Mouse (Mus musculus) liver, embryonic 15.5 days (tissue): ENCODE results near the gene Slc34a3. TPM values are rescaled to one million over a fixed set of nuclear protein-coding genes. Genes with fewer than 3 reads are reported as not detected.
A peak's percentile ranks its signal among the peaks of the same experiment; 100 is the strongest.

Experiments
- ATAC-seq: fragments of 200-750 bp; cut with Nextera tagmentation; 2 replicates; pipeline ENCODE4 v1.8.0; 2017; ENCODE audit warnings: moderate number of reproducible peaks, mild to moderate bottlenecking, moderate library complexity; ENCODE audit not compliant: insufficient read depth
- H3K27ac ChIP-seq: fragments of 300-500 bp; sonication (generic); replicated peaks from 2 replicates; pipeline ENCODE4 v1.5.1; 2015; ENCODE audit warnings: mild to moderate bottlenecking, inconsistent platforms
- H3K27me3 ChIP-seq: fragments of 300-500 bp; sonication (generic); 2 replicates; pipeline ENCODE4 v1.6.1; 2015; ENCODE audit warnings: mild to moderate bottlenecking, inconsistent platforms
- H3K36me3 ChIP-seq: fragments of 300-500 bp; sonication (generic); replicated peaks from 2 replicates; pipeline ENCODE4 v1.6.1; 2015; ENCODE audit warnings: moderate library complexity, mild to moderate bottlenecking, inconsistent platforms
- H3K4me1 ChIP-seq: fragments of 300-500 bp; sonication (generic); replicated peaks from 2 replicates; pipeline ENCODE4 v1.6.1; 2015; ENCODE audit warnings: inconsistent platforms
- H3K4me2 ChIP-seq: fragments of 300-500 bp; sonication (generic); 2 replicates; pipeline ENCODE4 v1.6.1; 2015; ENCODE audit warnings: moderate library complexity, mild to moderate bottlenecking, inconsistent platforms
- H3K4me3 ChIP-seq: fragments of 300-500 bp; sonication (generic); replicated peaks from 2 replicates; pipeline ENCODE4 v1.5.1; 2015; ENCODE audit warnings: mild to moderate bottlenecking, inconsistent platforms
- H3K9ac ChIP-seq: fragments of 300-500 bp; sonication (generic); 2 replicates; pipeline ENCODE4 v1.6.1; 2015; ENCODE audit warnings: moderate library complexity, mild to moderate bottlenecking, inconsistent platforms
- H3K9me3 ChIP-seq: fragments of 300-500 bp; sonication (generic); replicated peaks from 2 replicates; pipeline ENCODE4 v1.6.1; 2016; ENCODE audit warnings: inconsistent platforms
- WGBS: fragments of 180-500 bp; shearing (Covaris S2); methylation state at CpG from one replicate; pipeline ENCODE4 v1.1.7; 2015; ENCODE audit warnings: mixed read lengths; ENCODE audit not compliant: insufficient replicate concordance; 5-methylcytosine and 5-hydroxymethylcytosine counted together
- polyA plus RNA-seq: library from polyadenylated mRNA; unstranded; fragments of >200 nt; fragmentation: Nextera tagmentation; extraction: Ambion mirVana; gene quantifications from 2 replicates; pipeline ENCODE4 v1.2.1, GENCODE M21; 2015

Slc34a3 gene
- polyA plus RNA-seq, 1 experiment from 2014 or later: not detected

DNA sequence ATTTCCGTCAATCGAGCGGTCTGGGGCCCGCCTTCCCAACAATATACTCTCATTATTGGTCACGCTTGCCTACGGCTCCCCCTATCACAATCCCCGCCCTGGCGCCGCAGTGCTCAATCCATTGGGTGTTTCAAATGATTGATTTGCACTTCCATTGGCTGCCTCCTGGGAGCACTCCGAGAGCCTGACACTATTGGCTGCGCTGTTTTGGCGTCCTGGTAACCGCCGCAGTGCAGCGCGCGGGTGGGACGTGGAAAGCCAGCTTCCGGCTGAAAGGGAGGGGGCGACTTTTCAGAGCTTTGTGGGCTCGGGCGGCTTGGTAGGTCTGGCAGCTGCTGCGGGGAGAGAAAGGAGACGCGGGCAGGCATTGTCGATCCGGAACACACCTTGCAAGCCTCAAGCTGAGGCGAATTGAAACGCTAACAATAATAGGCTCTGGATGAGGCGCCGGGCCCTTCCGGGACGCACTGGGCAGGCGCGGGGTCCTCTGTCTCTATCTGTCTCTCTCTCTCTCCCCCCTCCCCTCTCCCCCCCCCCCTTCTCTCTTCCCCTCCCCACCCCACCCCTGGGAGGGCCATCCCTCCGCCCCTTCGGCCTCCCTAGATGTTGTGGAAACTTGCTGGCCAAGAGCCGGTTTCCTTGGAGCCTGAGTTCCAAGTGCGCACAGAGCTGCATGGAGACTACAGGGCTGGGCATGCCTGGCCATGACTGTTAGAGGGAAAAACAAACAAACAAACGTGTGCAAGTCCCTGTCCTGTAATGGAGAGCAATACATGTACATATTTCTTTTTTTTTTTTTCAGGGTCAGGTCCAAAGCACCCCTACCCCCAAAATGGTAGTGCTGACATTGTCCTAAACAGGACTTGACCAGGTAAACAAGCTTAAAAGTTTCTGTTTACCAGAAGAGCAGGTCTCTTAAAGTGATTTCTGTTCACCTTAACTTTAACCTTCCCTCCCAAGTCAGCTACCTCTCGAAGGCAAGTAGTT, 9.1 kb downstream of the Slc34a3 start:
- Histone ChIP-seq H3K4me1 (peaks cover 49% of the 10 kb centered on the region), H3K4me2 (peak overlapping the region; percentile 74), H3K27ac (peak overlapping the region; percentile 98), H3K4me3 (peak overlapping the region; percentile 86), H3K27me3 (peaks cover 1% of the 10 kb centered on the region; the same call in 1 of the 2 replicates), H3K9ac (peak overlapping the region; percentile 78), H3K9me3 (no peaks in the 10 kb centered on the region), H3K36me3 (peaks cover 27% of the 10 kb centered on the region)
- ATAC-seq: peak; percentile 91
- WGBS: 2% methylated on average over 41 of the region's 41 CpGs

DNA sequence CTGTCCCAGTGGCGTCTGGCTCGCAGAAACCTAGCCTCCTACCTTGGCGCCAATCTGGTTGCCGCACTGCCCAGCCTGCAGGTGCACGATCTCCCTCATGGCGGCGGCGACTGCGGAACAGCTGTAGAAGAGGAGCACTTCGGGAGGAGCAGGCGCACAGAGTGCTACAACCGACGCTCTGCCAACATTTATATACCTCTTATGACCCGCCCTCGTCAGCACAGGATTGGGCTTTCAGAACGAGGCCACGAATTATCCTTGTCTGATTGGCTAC, 9.7 kb downstream of the Slc34a3 start, which contains the start of gene Tubb4b:
Gene Tubb4b, minus strand, starts transcription at position 211 of the 274 bp plus-strand sequence.
- no peak for ATAC-seq
- under 1% methylated on average over 17 of the region's 17 CpGs for WGBS

DNA sequence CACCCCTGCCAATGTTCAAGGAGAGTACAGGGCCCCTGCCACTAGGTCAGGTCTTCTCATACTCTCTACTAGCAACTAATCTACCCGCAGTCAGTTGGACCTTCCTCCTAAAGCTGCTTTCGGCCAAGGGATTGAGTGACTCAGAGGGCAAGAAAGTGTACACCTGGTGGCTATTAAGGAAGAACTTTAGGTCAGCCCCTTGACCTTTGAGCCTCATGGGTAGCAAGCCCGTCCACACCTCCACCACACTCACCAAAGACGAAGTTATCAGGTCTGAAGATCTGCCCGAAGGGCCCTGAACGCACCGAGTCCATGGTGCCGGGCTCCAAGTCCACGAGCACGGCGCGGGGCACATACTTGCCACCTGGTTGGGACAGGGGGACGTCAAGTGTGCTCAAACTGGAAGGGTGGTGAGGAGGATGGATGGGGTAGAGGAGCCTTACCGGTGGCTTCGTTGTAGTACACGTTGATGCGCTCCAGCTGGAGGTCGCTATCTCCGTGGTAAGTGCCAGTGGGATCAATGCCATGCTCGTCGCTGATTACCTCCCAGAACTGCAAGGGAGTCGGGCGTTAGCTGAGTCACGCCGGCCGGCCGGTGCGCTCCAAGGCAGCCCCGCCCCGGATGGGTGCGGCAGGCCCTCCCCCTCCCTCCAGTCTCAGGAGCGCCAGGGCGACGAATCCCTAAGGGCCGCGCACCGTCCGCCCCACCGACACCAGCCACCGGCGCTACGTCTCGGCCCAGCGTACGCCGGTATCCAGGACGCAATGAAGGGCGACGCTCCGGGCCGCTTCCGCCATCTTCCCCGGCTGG, 10.3 kb downstream of the Slc34a3 start:
- peak overlapping the region; percentile 86 for H3K4me3 ChIP-seq
- peak overlapping the region; percentile 100 for H3K27ac ChIP-seq
- WGBS: under 1% methylated on average over 52 of the region's 53 CpGs
- H3K27me3 ChIP-seq: no peaks in the 10 kb centered on the region
- H3K4me2 ChIP-seq: peak overlapping the region; percentile 84
- H3K36me3 ChIP-seq: peaks cover 27% of the 10 kb centered on the region
- ATAC-seq: peak; percentile 76
- H3K4me1 ChIP-seq: peaks cover 46% of the 10 kb centered on the region
- no peaks in the 10 kb centered on the region for H3K9me3 ChIP-seq
- peak overlapping the region; percentile 95 for H3K9ac ChIP-seq

More for the DNA sequence above, 9.7 kb downstream of the Slc34a3 start, which contains the start of gene Tubb4b:
- Histone ChIP-seq H3K9ac (peak within 1 kb of the TSS; percentile 95), H3K4me3 (peak within 1 kb of the TSS; percentile 86), H3K27ac (peak within 1 kb of the TSS; percentile 100), H3K27me3 (no peaks in the 10 kb centered on the region; the same call in 1 of the 2 replicates), H3K4me2 (peak within 1 kb of the TSS; percentile 84), H3K4me1 (peaks cover 49% of the 10 kb centered on the region), H3K9me3 (no peaks in the 10 kb centered on the region), H3K36me3 (peaks cover 27% of the 10 kb centered on the region)

DNA sequence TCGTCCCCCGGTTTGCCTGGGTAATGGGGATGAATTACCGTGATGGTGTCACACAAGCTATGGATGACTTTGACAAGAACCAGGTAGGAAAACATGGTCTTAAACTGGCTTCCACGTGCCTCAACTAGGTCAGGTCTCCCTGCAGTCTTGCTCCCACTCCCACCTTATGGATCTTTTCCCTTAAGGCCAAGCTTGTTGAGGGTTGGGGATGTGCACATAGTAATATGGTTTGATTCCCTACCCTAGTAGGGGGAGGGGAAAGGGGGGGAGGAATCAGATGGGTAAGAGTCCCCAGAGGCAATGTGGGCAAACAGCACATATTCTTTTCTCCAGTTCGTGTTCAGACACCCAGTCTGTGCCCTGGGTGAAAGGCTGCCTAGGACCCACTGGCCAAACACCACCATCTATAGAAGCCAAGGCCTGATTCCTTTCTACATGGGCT, 12.8 kb downstream of the Slc34a3 start:
- H3K27me3 ChIP-seq: no peaks in the 10 kb centered on the region
- peak overlapping the region; percentile 4; the same call in 1 of the 2 replicates for H3K4me3 ChIP-seq
- 68% methylated on average over 5 of the region's 5 CpGs for WGBS

DNA sequence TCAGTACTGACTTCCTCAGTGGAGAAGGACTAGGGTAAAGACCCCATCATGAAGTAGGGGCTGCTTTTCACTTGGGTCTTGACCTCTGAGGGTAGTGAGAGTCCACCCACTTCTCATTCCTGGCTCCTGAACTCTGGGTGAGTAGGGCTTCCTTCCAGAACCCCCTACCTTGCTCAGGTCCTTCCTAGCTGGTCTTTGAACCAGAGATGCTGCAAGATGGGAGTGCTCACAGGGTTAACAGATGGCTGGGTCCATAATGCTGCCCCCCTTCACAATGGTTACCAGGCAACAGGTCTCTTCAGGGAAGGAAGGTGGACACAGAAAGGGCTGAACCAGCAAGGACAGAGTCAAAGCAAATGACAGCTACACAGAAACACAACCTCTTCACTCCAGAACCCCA, 15.7 kb downstream of the Slc34a3 start, which contains the start of gene Fam166a:
Gene Fam166a, plus strand, starts transcription at position 301 of the 400 bp plus-strand sequence.
- peaks cover 16% of the 10 kb centered on the region for H3K4me1 ChIP-seq
- H3K27me3 ChIP-seq: peaks cover 4% of the 10 kb centered on the region; the same call in 1 of the 2 replicates
- ATAC-seq: no peak
- H3K9me3 ChIP-seq: no peaks in the 10 kb centered on the region
- peaks cover 22% of the 10 kb centered on the region for H3K36me3 ChIP-seq
- H3K4me2 ChIP-seq: no peak within 1 kb of the TSS
- no peak within 1 kb of the TSS for H3K4me3 ChIP-seq
- no peak within 1 kb of the TSS for H3K27ac ChIP-seq
- no peak within 1 kb of the TSS for H3K9ac ChIP-seq

More for the DNA sequence above, 12.8 kb downstream of the Slc34a3 start:
- Histone ChIP-seq H3K27ac (no peak overlapping the region), H3K36me3 (peaks cover 27% of the 10 kb centered on the region), H3K4me2 (0 out of 2 replicates have a peak overlapping the region, but pooled peaks have one; percentile 36), H3K9ac (no peak overlapping the region), H3K9me3 (no peaks in the 10 kb centered on the region), H3K4me1 (peaks cover 28% of the 10 kb centered on the region)
- ATAC-seq: no peak

DNA sequence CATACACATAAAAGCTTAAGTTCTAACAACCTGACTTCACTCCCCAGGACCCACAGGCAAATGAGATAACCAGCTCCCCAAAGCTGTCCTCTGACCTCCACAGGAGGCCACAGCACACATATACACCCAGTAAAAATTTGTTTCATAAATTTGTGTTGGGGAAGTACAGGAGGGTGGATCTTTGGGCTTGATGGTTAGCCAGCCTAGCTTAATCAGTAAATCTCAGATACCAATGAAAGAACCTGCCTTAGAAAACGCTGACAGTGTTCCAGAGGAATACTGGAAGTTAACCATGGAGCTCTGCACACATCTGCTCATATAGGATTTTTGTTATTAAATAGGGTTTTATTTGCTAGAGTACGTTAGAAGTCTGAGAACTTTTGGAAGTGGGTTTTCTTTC, 16.5 kb downstream of the Slc34a3 start:
- H3K4me1 ChIP-seq: peaks cover 8% of the 10 kb centered on the region
- H3K9ac ChIP-seq: no peak overlapping the region
- no peak overlapping the region for H3K4me3 ChIP-seq
- WGBS: 48% methylated on average over 2 of the region's 2 CpGs
- H3K9me3 ChIP-seq: no peaks in the 10 kb centered on the region
- H3K27me3 ChIP-seq: peaks cover 4% of the 10 kb centered on the region; the same call in 1 of the 2 replicates
- H3K36me3 ChIP-seq: peaks cover 15% of the 10 kb centered on the region
- no peak overlapping the region for H3K4me2 ChIP-seq
- H3K27ac ChIP-seq: no peak overlapping the region
- ATAC-seq: no peak

DNA sequence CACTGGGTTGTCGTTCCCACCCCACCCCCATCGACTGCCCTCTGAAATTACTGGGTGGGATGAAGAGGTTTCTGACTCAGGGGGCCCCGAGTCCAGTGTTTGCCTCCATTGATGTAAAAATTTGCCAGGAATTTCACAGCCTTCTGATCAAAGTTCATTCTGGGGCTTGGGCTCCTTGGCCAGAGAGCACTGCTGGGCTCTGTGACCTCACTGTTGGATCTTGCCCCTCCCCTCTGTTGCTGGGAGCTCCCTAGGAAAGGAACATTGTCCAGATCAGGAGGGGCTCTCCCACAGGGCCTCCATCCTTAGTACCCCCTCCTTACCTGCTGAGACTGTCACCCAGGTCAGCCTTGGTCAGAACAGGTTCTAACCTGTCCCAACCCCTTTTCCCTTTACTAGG, 19.7 kb downstream of the Slc34a3 start, which contains the start of gene Stpg3:
Gene Stpg3, minus strand, starts transcription at position 194 of the 400 bp plus-strand sequence.
- 64% methylated on average over 3 of the region's 3 CpGs for WGBS
- Histone ChIP-seq H3K4me2 (no peak within 1 kb of the TSS), H3K27me3 (peaks cover 4% of the 10 kb centered on the region; the same call in 1 of the 2 replicates), H3K9ac (no peak within 1 kb of the TSS), H3K4me1 (peaks cover 20% of the 10 kb centered on the region), H3K27ac (no peak within 1 kb of the TSS), H3K4me3 (no peak within 1 kb of the TSS), H3K9me3 (no peaks in the 10 kb centered on the region), H3K36me3 (peaks cover 6% of the 10 kb centered on the region)
- ATAC-seq: no peak

DNA sequence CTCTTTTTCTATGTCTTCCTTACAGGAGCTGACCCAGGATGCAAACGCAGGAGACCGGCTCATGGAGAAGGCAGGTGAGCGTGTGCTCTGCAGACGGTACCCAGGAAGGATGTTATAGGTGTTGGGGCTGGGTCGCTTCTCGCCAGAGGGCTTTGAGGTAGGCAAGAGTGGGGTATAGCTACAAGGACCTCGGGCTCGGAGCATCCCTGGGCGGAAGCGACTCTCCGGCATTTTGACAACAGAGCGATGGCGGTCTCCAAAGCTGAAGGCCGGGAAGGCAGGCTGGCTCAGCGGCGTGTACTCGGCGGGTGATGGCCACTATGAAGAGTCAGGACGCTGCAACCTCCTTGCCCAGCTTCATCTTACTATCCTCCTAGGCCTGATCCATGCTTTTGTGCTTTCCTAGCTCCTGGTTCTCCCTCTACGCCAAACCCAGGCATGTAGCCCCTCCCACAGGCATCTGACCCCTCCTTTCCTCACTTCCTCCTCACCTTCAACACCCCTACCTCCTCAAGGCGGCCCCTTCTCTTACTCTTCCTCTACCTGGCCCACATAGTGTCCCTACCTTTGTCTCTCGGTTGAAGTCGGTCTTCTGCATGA, 20.8 kb downstream of the Slc34a3 start:
- H3K4me1 ChIP-seq: peaks cover 24% of the 10 kb centered on the region
- H3K27me3 ChIP-seq: peaks cover 4% of the 10 kb centered on the region; the same call in 1 of the 2 replicates
- peaks cover 14% of the 10 kb centered on the region for H3K36me3 ChIP-seq
- H3K4me3 ChIP-seq: no peak overlapping the region
- no peak overlapping the region for H3K4me2 ChIP-seq
- no peak overlapping the region for H3K27ac ChIP-seq
- WGBS: 66% methylated on average over 23 of the region's 23 CpGs
- H3K9me3 ChIP-seq: no peaks in the 10 kb centered on the region
- H3K9ac ChIP-seq: no peak overlapping the region
- ATAC-seq: no peak

DNA sequence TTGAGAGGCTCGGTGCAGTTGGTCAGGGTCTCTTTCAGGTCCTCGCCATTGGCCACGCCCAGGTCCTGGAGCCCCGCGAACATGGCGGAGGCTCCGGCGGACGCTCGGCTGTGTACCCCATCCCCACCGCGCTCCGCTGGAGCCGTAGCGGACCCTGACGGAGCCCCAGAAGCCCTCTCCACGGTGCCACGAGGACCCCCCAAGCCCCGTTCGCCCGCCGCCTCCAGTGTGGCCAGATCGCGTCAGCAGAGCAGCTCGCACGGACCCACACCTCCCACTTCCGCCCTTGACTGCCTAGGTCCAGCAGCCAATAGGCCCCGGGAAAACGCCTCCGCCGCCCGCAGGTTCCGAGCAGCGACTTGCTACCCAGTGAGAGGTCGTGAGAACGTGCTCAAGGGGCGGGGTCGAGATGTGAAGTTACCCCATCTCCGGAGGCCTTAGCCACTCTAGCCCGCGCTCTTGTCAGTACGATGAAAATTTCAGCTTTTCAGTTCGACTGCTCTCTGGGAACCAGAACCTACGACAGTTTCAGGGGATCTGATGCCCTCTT, 23.0 kb downstream of the Slc34a3 start, which contains the start of gene Nelfb:
Gene Nelfb, minus strand, starts transcription at position 369 of the 550 bp plus-strand sequence.
- H3K27ac ChIP-seq: peak within 1 kb of the TSS; percentile 87
- peak; percentile 91 for ATAC-seq
- H3K4me1 ChIP-seq: peaks cover 27% of the 10 kb centered on the region
- H3K27me3 ChIP-seq: peaks cover 4% of the 10 kb centered on the region; the same call in 1 of the 2 replicates
- H3K9ac ChIP-seq: peak within 1 kb of the TSS; percentile 96
- H3K4me2 ChIP-seq: peak within 1 kb of the TSS; percentile 85
- no peaks in the 10 kb centered on the region for H3K9me3 ChIP-seq
- peak within 1 kb of the TSS; percentile 95 for H3K4me3 ChIP-seq
- peaks cover 35% of the 10 kb centered on the region for H3K36me3 ChIP-seq
- 0% methylated on average over 44 of the region's 44 CpGs for WGBS

DNA sequence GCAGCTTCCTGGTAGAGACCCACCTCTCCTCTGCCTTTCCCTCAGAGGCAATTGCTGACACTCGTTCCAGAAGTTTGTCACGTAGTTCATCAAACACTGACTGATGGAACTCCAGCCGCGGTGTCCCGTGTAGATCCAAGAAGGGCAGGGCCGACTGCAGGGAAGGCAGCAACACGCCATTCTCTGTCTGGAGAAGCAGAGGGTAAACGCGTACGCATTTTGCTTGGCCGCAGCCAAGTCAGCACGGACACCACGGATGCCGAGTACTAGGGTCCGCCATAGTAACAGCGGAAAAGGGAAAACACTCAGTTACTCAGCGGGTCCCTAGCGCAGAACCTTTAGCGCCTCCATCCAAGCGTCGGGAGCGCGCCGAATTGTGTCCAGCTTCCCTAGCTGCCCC, 23.5 kb downstream of the Slc34a3 start:
- peak; percentile 19 for ATAC-seq
- Histone ChIP-seq H3K4me2 (peak overlapping the region; percentile 85), H3K4me1 (peaks cover 27% of the 10 kb centered on the region), H3K36me3 (peaks cover 40% of the 10 kb centered on the region), H3K9me3 (no peaks in the 10 kb centered on the region), H3K4me3 (peak overlapping the region; percentile 95), H3K27ac (peak overlapping the region; percentile 87), H3K9ac (peak overlapping the region; percentile 96), H3K27me3 (peaks cover 4% of the 10 kb centered on the region; the same call in 1 of the 2 replicates)
- under 1% methylated on average over 24 of the region's 24 CpGs for WGBS
